Mouse (Mus musculus) heart, adult 2 months (tissue): ENCODE measurements around the gene Mgat5. TPM values are rescaled to one million over a fixed set of nuclear protein-coding genes. Genes with fewer than 3 reads are reported as not detected.
A peak's percentile ranks its signal among the peaks of the same experiment; 100 is the strongest.

ENCODE experiments used
- DNase-seq, 2 experiments: peaks; one replicate each; pipeline ENCODE4 v3.0.0; 2021
- H3K27ac ChIP-seq: fragments of 200-600 bp; 2 replicates; pipeline ENCODE4 v1.8.1; 2022
- H3K27me3 ChIP-seq: fragments of 200-500 bp; 2 replicates; pipeline ENCODE4 v1.6.1; 2012; ENCODE audit warnings: mild to moderate bottlenecking, low read length, inconsistent platforms, mixed read lengths; ENCODE audit not compliant: control insufficient read depth, insufficient read depth
- H3K36me3 ChIP-seq: fragments of 200-500 bp; 2 replicates; pipeline ENCODE4 v1.6.1; 2012; ENCODE audit warnings: low read length, inconsistent platforms; ENCODE audit not compliant: control insufficient read depth, insufficient read depth
- H3K4me1 ChIP-seq: fragments of 200-500 bp; 2 replicates; pipeline ENCODE4 v1.6.1; 2011; ENCODE audit warnings: low read length; ENCODE audit not compliant: control insufficient read depth, insufficient read depth
- H3K4me3 ChIP-seq: fragments of 200-600 bp; 2 replicates; pipeline ENCODE4 v1.8.1; 2022
- H3K79me2 ChIP-seq: fragments of 200-500 bp; replicated peaks from 2 replicates; pipeline ENCODE4 v1.6.1; 2012; ENCODE audit warnings: mild to moderate bottlenecking, inconsistent platforms, low read length, moderate library complexity, mixed read lengths; ENCODE audit not compliant: control insufficient read depth, insufficient read depth
- H3K9ac ChIP-seq: fragments of 200-500 bp; 2 replicates; pipeline ENCODE4 v1.6.1; 2012; ENCODE audit warnings: low read depth, mild to moderate bottlenecking, control low read depth, inconsistent platforms, low read length, mixed read lengths
- CTCF ChIP-seq: fragments of 200-600 bp; IDR thresholded peaks from 2 replicates; pipeline ENCODE4 v1.8.1; 2022; ENCODE audit warnings: antibody characterized with exemption, mild to moderate bottlenecking, moderate library complexity
- EP300 ChIP-seq: fragments of 200-500 bp; IDR thresholded peaks from 2 replicates; pipeline ENCODE4 v1.6.1; 2011; ENCODE audit warnings: low read depth, low read length, control low read depth; ENCODE audit not compliant: insufficient read depth
- POLR2A ChIP-seq: fragments of 200-500 bp; IDR thresholded peaks from 2 replicates; pipeline ENCODE4 v1.6.1; 2011; ENCODE audit warnings: mild to moderate bottlenecking, low read depth, low read length, control low read depth; ENCODE audit not compliant: insufficient read depth
- WGBS: fragments of 180-500 bp; shearing (Covaris S2); methylation state at CpG from one replicate; pipeline ENCODE4 v1.1.7; 2018; 5-methylcytosine and 5-hydroxymethylcytosine counted together
- intact Hi-C: fragments of 180-260 bp; cut with DNase I; formaldehyde crosslinking; loops from one replicate; pipeline ENCODE4 v1.15.1; 2025
- polyA plus RNA-seq: library from polyadenylated mRNA; depleted of rRNA; stranded (reverse); fragments of >200 nt; gene quantifications from 2 replicates; pipeline ENCODE4 v1.2.3, GENCODE M21; 2012
- total RNA-seq, 2 experiments: library from RNA; stranded (reverse); gene quantifications; 2 replicates each; pipeline ENCODE4 v1.2.3; 2021

The Mgat5 gene
- total and polyA plus RNA-seq, 3 experiments, result 5.6 to 16.7 (median 13.6) TPM

DNA sequence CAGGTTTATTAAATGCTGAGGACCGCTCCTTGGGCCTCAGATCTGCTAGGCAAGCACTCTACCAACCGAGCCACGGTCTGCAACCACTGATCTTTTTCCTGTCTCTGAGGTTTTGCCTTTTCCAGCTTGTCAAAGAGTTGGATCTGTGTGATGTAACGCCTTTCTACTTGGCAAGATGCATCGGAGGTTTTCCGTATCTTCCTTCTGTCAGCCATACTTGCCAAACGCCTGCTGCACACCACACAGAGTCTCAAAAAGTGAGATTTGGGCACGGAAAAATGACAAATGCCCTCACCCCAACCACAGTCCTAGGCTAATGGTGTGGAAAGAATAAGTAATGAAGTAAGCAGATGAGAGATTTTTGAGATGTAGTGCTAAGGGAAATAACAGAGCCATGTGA lies 35.3 kb upstream of the Mgat5 start:
- no peak overlapping the region for H3K9ac ChIP-seq
- intact Hi-C loops, result no loop called here
- H3K79me2 ChIP-seq, result no peaks in the 10 kb centered on the region
- H3K4me1 ChIP-seq, result no peaks in the 10 kb centered on the region
- no peaks in the 10 kb centered on the region for H3K36me3 ChIP-seq
- H3K27ac ChIP-seq, result no peak overlapping the region
- TF ChIP-seq EP300 (no peak), POLR2A (no peak), CTCF (no peak)
- H3K27me3 ChIP-seq, result no peaks in the 10 kb centered on the region
- WGBS, result 75% methylated on average over 8 of the region's 8 CpGs
- no peak overlapping the region for H3K4me3 ChIP-seq
- no peak for DNase-seq

- Histone ChIP-seq H3K4me1 (no peaks in the 10 kb centered on the region), H3K79me2 (no peaks in the 10 kb centered on the region), H3K4me3 (no peak overlapping the region), H3K9ac (no peak overlapping the region), H3K27me3 (no peaks in the 10 kb centered on the region), H3K36me3 (no peaks in the 10 kb centered on the region), H3K27ac (no peak overlapping the region)
- intact Hi-C loops, result no loop called here
- 54% methylated on average over 7 of the region's 7 CpGs for WGBS
- DNase-seq, result no peak
- TF ChIP-seq EP300, result no peak
- no peak for TF ChIP-seq CTCF
- no peak for TF ChIP-seq POLR2A
These were observed 33.5 kb upstream of the Mgat5 start for GRCm38 (mm10) chr1:127171361-127171760.

DNA sequence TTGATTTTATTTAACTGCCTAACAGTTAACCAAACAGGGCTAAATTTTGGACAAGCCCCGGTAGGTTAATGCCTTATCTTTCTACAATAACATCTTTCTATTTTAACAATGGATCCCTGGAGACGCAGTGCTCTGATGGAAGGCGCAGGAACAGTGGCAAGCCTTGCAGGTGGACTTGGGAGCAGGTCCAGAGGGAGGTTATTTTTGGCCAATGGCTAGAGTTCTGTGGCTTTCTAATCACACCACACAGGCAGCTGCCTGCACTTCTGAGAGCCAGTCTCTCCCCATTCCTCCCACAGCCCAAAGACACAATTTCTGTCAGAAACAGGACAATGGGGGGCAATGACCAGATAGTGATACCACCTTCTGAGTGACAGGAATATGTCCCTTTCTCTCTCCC lies 31.4 kb upstream of the Mgat5 start:
- Histone ChIP-seq H3K27me3 (no peaks in the 10 kb centered on the region), H3K27ac (no peak overlapping the region), H3K79me2 (no peaks in the 10 kb centered on the region), H3K9ac (no peak overlapping the region), H3K4me3 (no peak overlapping the region), H3K36me3 (no peaks in the 10 kb centered on the region), H3K4me1 (no peaks in the 10 kb centered on the region)
- intact Hi-C loops, result no loop called here
- 26% methylated on average over 3 of the region's 3 CpGs for WGBS
- peak; percentile 24 to 42 for DNase-seq
- TF ChIP-seq EP300 (no peak), POLR2A (no peak), CTCF (no peak)

- TF ChIP-seq CTCF (no peak), POLR2A (no peak), EP300 (no peak)
- no peak for DNase-seq
- WGBS, result 82% methylated on average over 6 of the region's 6 CpGs
- Histone ChIP-seq H3K27me3 (no peaks in the 10 kb centered on the region), H3K36me3 (no peaks in the 10 kb centered on the region), H3K4me1 (no peaks in the 10 kb centered on the region), H3K27ac (no peak overlapping the region), H3K79me2 (no peaks in the 10 kb centered on the region), H3K4me3 (no peak overlapping the region), H3K9ac (no peak overlapping the region)
- intact Hi-C loops, result no loop called here
These were observed 12.4 kb upstream of the Mgat5 start for GRCm38 (mm10) chr1:127192396-127192795.

- no peak for DNase-seq
- no peaks in the 10 kb centered on the region for H3K4me1 ChIP-seq
- 86% methylated on average over 2 of the region's 2 CpGs for WGBS
These were observed 5.6 kb upstream of the Mgat5 start for GRCm38 (mm10) chr1:127199186-127199585.

DNA sequence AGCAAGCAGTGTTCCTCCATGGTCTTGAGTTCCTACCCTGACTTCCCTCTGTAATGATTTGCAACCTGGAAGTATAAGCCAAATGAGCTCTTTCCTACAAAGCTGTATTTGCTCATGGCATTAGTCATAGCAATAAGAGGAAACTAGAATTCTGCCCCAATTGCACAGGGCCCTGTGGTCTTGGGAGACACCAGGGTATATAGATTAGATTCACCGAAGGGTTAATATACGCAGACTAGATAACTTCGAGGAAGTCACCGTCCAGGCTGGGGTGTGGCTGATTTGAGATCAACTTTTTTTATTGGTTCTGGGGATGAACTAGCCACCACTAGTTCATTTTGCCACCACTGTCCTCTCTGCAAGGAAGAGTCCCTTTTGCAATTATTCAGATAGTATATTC lies 2.5 kb upstream of the Mgat5 start:
- Histone ChIP-seq H3K79me2 (peaks cover under 1% of the 10 kb centered on the region; the same call in 1 of the 2 replicates), H3K27me3 (no peaks in the 10 kb centered on the region), H3K4me3 (no peak overlapping the region), H3K36me3 (no peaks in the 10 kb centered on the region), H3K27ac (no peak overlapping the region), H3K9ac (no peak overlapping the region), H3K4me1 (no peaks in the 10 kb centered on the region; the same call in 1 of the 2 replicates)
- no peak for DNase-seq
- WGBS, result 52% methylated on average over 4 of the region's 4 CpGs
- intact Hi-C loops, result loop anchor here (5.0 to 10.0 kb wide), 2 partner anchors 55 to 572 kb away; partner anchors contain the start of gene Ccnt2
- TF ChIP-seq POLR2A (no peak), CTCF (no peak), EP300 (no peak)

More at GRCm38 (mm10) chr1:127199186-127199585, 5.6 kb upstream of the Mgat5 start:
- H3K4me3 ChIP-seq, result no peak overlapping the region
- intact Hi-C loops, result no loop called here
- H3K36me3 ChIP-seq, result no peaks in the 10 kb centered on the region
- no peak overlapping the region for H3K9ac ChIP-seq
- H3K27me3 ChIP-seq, result no peaks in the 10 kb centered on the region
- H3K27ac ChIP-seq, result no peak overlapping the region
- no peaks in the 10 kb centered on the region for H3K79me2 ChIP-seq
- TF ChIP-seq POLR2A, result no peak
- no peak for TF ChIP-seq CTCF
- TF ChIP-seq EP300, result no peak
